Mouse (Mus musculus) lung, postnatal 0 days (tissue): ENCODE data around the gene Celf2.

ENCODE experiments used
- CTCF ChIP-seq: IDR thresholded peaks from 2 replicates; pipeline ENCODE4 v1.5.1; 2016; ENCODE audit warnings: antibody characterized with exemption, mild to moderate bottlenecking
- EP300 ChIP-seq: IDR thresholded peaks from 2 replicates; pipeline ENCODE4 v1.6.1; 2016; ENCODE audit warnings: antibody characterized with exemption, mild to moderate bottlenecking, control low read depth

- no peak for TF ChIP-seq CTCF
- TF ChIP-seq EP300, result no peak
Measured at GRCm38 (mm10) chr2:7484974-7485373, 24.4 kb downstream of the Celf2 start.
